8 mouse cellular contexts compared by ENCODE assay signal in the genomic region with DNA sequence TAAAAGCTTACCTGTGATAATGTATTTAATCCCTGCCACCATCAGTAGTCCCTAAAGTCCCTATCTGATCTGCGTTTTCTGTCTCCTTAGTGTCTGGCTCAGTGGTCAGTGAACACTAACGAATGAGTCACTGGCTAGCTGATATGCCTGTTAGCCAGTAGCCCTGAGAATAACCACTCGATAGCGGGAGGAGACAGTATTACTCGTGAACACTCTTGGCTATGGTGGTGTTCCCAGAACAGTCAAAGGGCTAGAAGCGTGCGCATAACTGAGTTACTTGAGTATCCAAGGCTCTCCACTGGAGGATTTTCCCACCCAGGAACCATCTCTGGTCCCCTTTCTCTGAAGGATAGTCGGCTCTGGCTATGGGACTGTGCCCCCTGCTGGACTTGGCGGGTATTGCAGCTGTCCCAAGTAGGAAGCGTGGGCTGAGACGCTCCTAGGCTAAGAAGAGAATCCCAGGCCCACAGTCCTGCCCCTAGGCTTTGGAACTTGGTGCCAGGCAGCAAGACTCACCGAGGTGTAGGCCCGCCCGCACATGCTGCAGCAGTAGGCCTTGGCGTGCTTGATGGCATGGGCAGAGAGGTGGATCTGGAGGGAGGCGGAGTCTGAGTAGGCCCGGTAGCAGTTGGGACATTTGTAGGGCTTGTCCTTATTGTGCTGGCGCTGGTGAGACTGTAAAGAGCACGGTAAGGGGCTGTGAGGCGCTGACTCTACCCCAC. TPM values are rescaled to one million over a fixed set of nuclear protein-coding genes. Genes with fewer than 3 reads are reported as not detected.
DNase-seq lines count a peak whose midpoint lies in the region; ATAC-seq and TF ChIP-seq lines count a peak whose summit lies in the region.

No protein-coding gene starts in this region.

- DNase-seq in G1E (ENCODE audit: low spot score) = peak; percentile 76
- DNase-seq in cerebellum, adult 2 months = peak; percentile 71 to 88
- peak; percentile 85 for DNase-seq in forebrain, postnatal 0 days
- peak; percentile 91 for DNase-seq in hindbrain, embryonic 11.5 days (ENCODE audit: low spot score)
- peak; percentile 85 to 87 for DNase-seq in layer of hippocampus, postnatal 10 days (ENCODE audit: low spot score in 2 of 2)
- DNase-seq in lung, postnatal 10 days = peak; percentile 86
- DNase-seq in retina, postnatal 1 day = peak; percentile 83
- peak; percentile 86 for DNase-seq in thymus, postnatal 4 days

- H3K4me3 ChIP-seq in G1E (ENCODE audit: low read depth, low read length) = no peak overlapping the region; the same call in 1 of the 2 replicates
- H3K4me3 ChIP-seq in cerebellum, adult 2 months (replicated peaks; ENCODE audit: insufficient read depth, low read depth, low read length) = no peak overlapping the region
- H3K4me3 ChIP-seq in forebrain, postnatal 0 days (ENCODE audit: low read depth, low read length) = no peak overlapping the region
- no peak overlapping the region for H3K4me3 ChIP-seq in hindbrain, embryonic 11.5 days (ENCODE audit: low read depth, low read length)

- H3K36me3 ChIP-seq in G1E (replicated peaks) = peaks cover 81% of the 10 kb centered on the region
- peaks cover 74% of the 10 kb centered on the region for H3K36me3 ChIP-seq in forebrain, postnatal 0 days (ENCODE audit: insufficient read depth)
- H3K36me3 ChIP-seq in hindbrain, embryonic 11.5 days (ENCODE audit: control insufficient read depth, insufficient read depth, low read length) = peaks cover 31% of the 10 kb centered on the region

- no peak; the same call in 1 of the 2 replicates for ATAC-seq in G1E (ENCODE audit: extremely low read depth, insufficient number of reproducible peaks, low FRiP score, poor library complexity, severe bottlenecking)
- ATAC-seq in forebrain, postnatal 0 days = peak; percentile 84
- ATAC-seq in hindbrain, embryonic 11.5 days (ENCODE audit: low FRiP score) = peak; percentile 75

- 30% methylated on average over 20 of the region's 20 CpGs for WGBS in cerebellum, adult 2 months
- WGBS in forebrain, postnatal 0 days = 40% methylated on average over 20 of the region's 20 CpGs
- 46% methylated on average over 20 of the region's 20 CpGs for WGBS in hindbrain, embryonic 11.5 days

- H3K4me2 ChIP-seq in forebrain, postnatal 0 days (ENCODE audit: low read depth) = no peak overlapping the region
- H3K4me2 ChIP-seq in hindbrain, embryonic 11.5 days (replicated peaks; ENCODE audit: low read depth, low read length) = no peak overlapping the region

- TF ChIP-seq POLR2A in cerebellum, adult 2 months (IDR thresholded peaks at IDR 0.05; ENCODE audit: borderline replicate concordance, insufficient read depth, low read length) = no peak

- H3K9ac ChIP-seq in forebrain, postnatal 0 days = no peak overlapping the region
- H3K9ac ChIP-seq in hindbrain, embryonic 11.5 days (ENCODE audit: low read depth, low read length) = no peak overlapping the region

- peaks cover 2% of the 10 kb centered on the region; the same call in 1 of the 2 replicates for H3K4me1 ChIP-seq in G1E (ENCODE audit: insufficient read depth, low read depth, low read length)
- peaks cover 3% of the 10 kb centered on the region; the same call in 1 of the 2 replicates for H3K4me1 ChIP-seq in cerebellum, adult 2 months (ENCODE audit: control insufficient read depth, insufficient read depth, low read length)
- no peaks in the 10 kb centered on the region for H3K4me1 ChIP-seq in forebrain, postnatal 0 days (ENCODE audit: insufficient read depth)
- H3K4me1 ChIP-seq in hindbrain, embryonic 11.5 days (replicated peaks; ENCODE audit: control insufficient read depth, insufficient read depth, low read length) = no peaks in the 10 kb centered on the region

- no peak overlapping the region for H3K27ac ChIP-seq in cerebellum, adult 2 months (ENCODE audit: insufficient read depth, low read length)
- no peak overlapping the region for H3K27ac ChIP-seq in forebrain, postnatal 0 days (ENCODE audit: low read depth, low read length)
- H3K27ac ChIP-seq in hindbrain, embryonic 11.5 days (ENCODE audit: low read depth, low read length) = no peak overlapping the region

- no peaks in the 10 kb centered on the region for H3K9me3 ChIP-seq in G1E (replicated peaks)
- no peaks in the 10 kb centered on the region for H3K9me3 ChIP-seq in forebrain, postnatal 0 days (ENCODE audit: low read length)
- no peaks in the 10 kb centered on the region for H3K9me3 ChIP-seq in hindbrain, embryonic 11.5 days (ENCODE audit: control insufficient read depth, low read length)

- TF ChIP-seq CTCF in G1E (IDR thresholded peaks at IDR 0.05; ENCODE audit: low read depth, low read length) = peak; percentile 94
- peak; percentile 94 for TF ChIP-seq CTCF in cerebellum, adult 2 months (IDR thresholded peaks at IDR 0.05; ENCODE audit: borderline replicate concordance, insufficient read depth, low read depth, low read length)
- TF ChIP-seq CTCF in forebrain, postnatal 0 days (IDR thresholded peaks at IDR 0.05; ENCODE audit: low read depth) = peak; percentile 98

- H3K27me3 ChIP-seq in G1E (ENCODE audit: insufficient read depth, low read length) = 0 out of 2 replicates have a peak, but pooled peaks cover 3% of the 10 kb centered on the region
- H3K27me3 ChIP-seq in cerebellum, adult 2 months (ENCODE audit: control insufficient read depth, insufficient read depth, low read length) = no peaks in the 10 kb centered on the region
- no peaks in the 10 kb centered on the region for H3K27me3 ChIP-seq in forebrain, postnatal 0 days (ENCODE audit: insufficient read depth, low read length)
- no peaks in the 10 kb centered on the region for H3K27me3 ChIP-seq in hindbrain, embryonic 11.5 days (ENCODE audit: control insufficient read depth, insufficient read depth, low read length)

RNA-seq across cellular contexts. Expression of gene A3galt2, which starts 21.6 kb away (rescaled TPM):
- total RNA-seq in G1E (2014; fragmentation: Nextera tagmentation) = not detected in 2 replicates
- total RNA-seq in G1E (2017) = 0.12 and 0.16 TPM in 2 replicates
- not detected in 2 replicates for polyA plus RNA-seq in G1E (2012)
- polyA plus RNA-seq in cerebellum, adult 2 months (2012; rRNA removed) = 1.9 and 2.4 TPM in 2 replicates
- total RNA-seq in forebrain, postnatal 0 days (2014; rRNA removed) = 0.52 and 0.92 TPM in 2 replicates
- 0.05 and 0.16 TPM in 2 replicates for polyA plus RNA-seq in forebrain, postnatal 0 days (2015; fragmentation: Nextera tagmentation; extraction: Ambion mirVana)
- polyA plus RNA-seq in hindbrain, embryonic 11.5 days (2014; fragmentation: Nextera tagmentation; extraction: Ambion mirVana) = 0.42 and 0.51 TPM in 2 replicates
- under 1 TPM; 0.45 to 0.64 TPM for total RNA-seq in layer of hippocampus, postnatal 10 days (2021)

RNA-seq across cellular contexts. Expression of gene Zfp362, which starts 29.1 kb away (rescaled TPM):
- total RNA-seq in G1E (2014; fragmentation: Nextera tagmentation) (26.6 and 39.5 TPM in 2 replicates), G1E (2017) (1.6 and 2.2 TPM in 2 replicates)
- polyA plus RNA-seq in G1E (2012) = 70.0 and 73.8 TPM in 2 replicates
- polyA plus RNA-seq in cerebellum, adult 2 months (2012; rRNA removed) = 24.8 and 25.5 TPM in 2 replicates
- 23.2 and 26.9 TPM in 2 replicates for total RNA-seq in forebrain, postnatal 0 days (2014; rRNA removed)
- polyA plus RNA-seq in forebrain, postnatal 0 days (2015; fragmentation: Nextera tagmentation; extraction: Ambion mirVana) = 26.6 and 29.8 TPM in 2 replicates
- 29.5 and 30.4 TPM in 2 replicates for polyA plus RNA-seq in hindbrain, embryonic 11.5 days (2014; fragmentation: Nextera tagmentation; extraction: Ambion mirVana)
- total RNA-seq in layer of hippocampus, postnatal 10 days (2021) = 10 to 100 TPM; 37.8 to 38.5 TPM
